Mouse (Mus musculus) CD4-positive naive resting alpha-beta T cell, adult 76 days (primary cell): ENCODE measurements around the gene H2-Q6. TPM values are rescaled to one million over a fixed set of nuclear protein-coding genes. Genes with fewer than 3 reads are reported as not detected.

Experiments
- total RNA-seq: library from RNA; stranded (reverse); gene quantifications from one replicate; pipeline ENCODE4 v1.2.4, GENCODE M21; 2023

H2-Q6 gene
- total RNA-seq: 156 TPM

GRCm38 (mm10) chr17:35424624-35425416, at the start of gene H2-Q6:
Gene H2-Q6 (plus strand): TSS chr17:35424850.

GRCm38 (mm10) chr17:35379369-35379728, 45.3 kb upstream of the H2-Q6 start, which contains the start of gene H2-Q4:
Gene H2-Q4 (plus strand): TSS chr17:35379617.

GRCm38 (mm10) chr17:35438885-35439284, 14.2 kb downstream of the H2-Q6 start, which contains the start of gene H2-Q7:
Gene H2-Q7 (plus strand): TSS chr17:35439155.

GRCm38 (mm10) chr17:35469842-35470751, 45.4 kb downstream of the H2-Q6 start, which contains the start of gene H2-Q10:
Gene H2-Q10 (plus strand): TSS chr17:35470089.

Other genes with a start within 250 kb of the H2-Q6 start
- 8.6 TPM for gene Aif1, start 248.8 kb upstream of the H2-Q6 start, total RNA-seq
- gene Lst1, start 236.4 kb upstream of the H2-Q6 start, total RNA-seq: 9.5 TPM
- gene Ltb, start 230.4 kb upstream of the H2-Q6 start, total RNA-seq: 417 TPM
- 11.3 TPM for gene Tnf, start 222.8 kb upstream of the H2-Q6 start, total RNA-seq
- 15.7 TPM for gene Lta, start 219.5 kb upstream of the H2-Q6 start, total RNA-seq
- not detected for gene Gm16181, start 204.0 kb upstream of the H2-Q6 start, total RNA-seq
- 1.00 TPM for gene Atp6v1g2, start 191.2 kb upstream of the H2-Q6 start, total RNA-seq
- gene Nfkbil1, start 189.1 kb upstream of the H2-Q6 start, total RNA-seq: 9.4 TPM
- 422 TPM for gene Ddx39b, start 183.1 kb upstream of the H2-Q6 start, total RNA-seq
- 2,346 TPM for gene H2-D1, start 162.1 kb upstream of the H2-Q6 start, total RNA-seq
- 12.5 TPM for gene H2-Q1, start 104.4 kb upstream of the H2-Q6 start, total RNA-seq
- gene H2-Q2, start 82.6 kb upstream of the H2-Q6 start, total RNA-seq: 9.6 TPM
- gene H2-Q4, start 45.2 kb upstream of the H2-Q6 start, total RNA-seq: 587 TPM
- 498 TPM for gene H2-Q7, start 14.3 kb downstream of the H2-Q6 start, total RNA-seq
- 67.2 TPM for gene H2-Q10, start 45.2 kb downstream of the H2-Q6 start, total RNA-seq
- gene Pou5f1, start 81.2 kb downstream of the H2-Q6 start, total RNA-seq: 1.3 TPM
- gene Tcf19, start 92.0 kb downstream of the H2-Q6 start, total RNA-seq: 8.1 TPM
- gene Cchcr1, start 92.2 kb downstream of the H2-Q6 start, total RNA-seq: 15.1 TPM
- not detected for gene Psors1c2, start 108.4 kb downstream of the H2-Q6 start, total RNA-seq
- not detected for gene Cdsn, start 127.3 kb downstream of the H2-Q6 start, total RNA-seq
- not detected for gene 2300002M23Rik, start 142.6 kb downstream of the H2-Q6 start, total RNA-seq
- not detected for gene Sfta2, start 176.7 kb downstream of the H2-Q6 start, total RNA-seq
- gene Gm9573, start 201.8 kb downstream of the H2-Q6 start, total RNA-seq: not detected
- gene Mucl3, start 218.8 kb downstream of the H2-Q6 start, total RNA-seq: not detected
- gene Vars2, start 242.7 kb downstream of the H2-Q6 start, total RNA-seq: 33.4 TPM
- 10.5 TPM for gene Gtf2h4, start 248.9 kb downstream of the H2-Q6 start, total RNA-seq